Mouse (Mus musculus): ENCODE data around the gene Pla2g4a. TPM values are rescaled to one million over a fixed set of nuclear protein-coding genes. Genes with fewer than 3 reads are reported as not detected.
"Not testable (repeated sequence)": the region's sequence is repeated elsewhere in the genome, so short reads cannot be mapped to it uniquely, and the experiment has no call there.

Pla2g4a gene
- total and polyA plus RNA-seq, 3 experiments: 0.16 TPM; not detected in 2

DNA sequence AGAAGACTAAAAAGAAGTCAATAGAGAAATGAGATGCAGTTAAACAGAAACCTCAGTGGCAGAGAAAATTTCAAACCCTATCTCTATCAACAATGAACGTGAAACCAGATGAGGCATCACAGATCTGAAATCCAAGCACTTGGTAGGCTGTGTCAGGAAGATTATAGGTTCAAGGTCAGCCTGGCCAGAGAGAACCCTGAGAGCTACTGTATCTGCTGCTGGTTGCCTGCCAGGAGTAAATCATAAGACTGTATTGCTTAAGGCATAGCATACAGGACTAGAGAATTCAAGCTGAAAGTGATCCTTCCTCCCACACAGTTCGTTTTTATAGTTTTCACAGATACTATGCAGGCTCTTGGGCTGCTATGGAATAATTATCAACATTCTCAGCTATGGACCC, 17.5 kb downstream of the Pla2g4a start:
- Histone ChIP-seq H3K36me3 (replicated peaks) (no peaks in the 10 kb centered on the region), H3K4me1 (ENCODE audit: insufficient read depth, low read depth, low read length) (no peaks in the 10 kb centered on the region), H3K4me3 (ENCODE audit: low read depth, low read length) (no peak overlapping the region), H3K27me3 (ENCODE audit: insufficient read depth, low read length) (no peaks in the 10 kb centered on the region), H3K9me3 (replicated peaks) (peaks cover 11% of the 10 kb centered on the region)
- ATAC-seq (ENCODE audit: extremely low read depth, insufficient number of reproducible peaks, low FRiP score, poor library complexity, severe bottlenecking) (no peak), DNase-seq (ENCODE audit: low spot score) (no peak)
- no peak for TF ChIP-seq CTCF (IDR thresholded peaks at IDR 0.05; ENCODE audit: low read depth, low read length)
- TF ChIP-seq TAL1 (conservative IDR thresholded peaks at IDR 0.05; ENCODE audit: low read depth, low read length): no peak
- no peak for TF ChIP-seq GATA2 (IDR thresholded peaks at IDR 0.05; ENCODE audit: borderline replicate concordance, low read depth, low read length)
- TF ChIP-seq GATA1 (IDR thresholded peaks at IDR 0.05; ENCODE audit: borderline replicate concordance, low read length): no peak
- TF ChIP-seq POLR2AphosphoS5 (IDR thresholded peaks at IDR 0.05; ENCODE audit: insufficient replicate concordance, low read depth, low read length): no peak

DNA sequence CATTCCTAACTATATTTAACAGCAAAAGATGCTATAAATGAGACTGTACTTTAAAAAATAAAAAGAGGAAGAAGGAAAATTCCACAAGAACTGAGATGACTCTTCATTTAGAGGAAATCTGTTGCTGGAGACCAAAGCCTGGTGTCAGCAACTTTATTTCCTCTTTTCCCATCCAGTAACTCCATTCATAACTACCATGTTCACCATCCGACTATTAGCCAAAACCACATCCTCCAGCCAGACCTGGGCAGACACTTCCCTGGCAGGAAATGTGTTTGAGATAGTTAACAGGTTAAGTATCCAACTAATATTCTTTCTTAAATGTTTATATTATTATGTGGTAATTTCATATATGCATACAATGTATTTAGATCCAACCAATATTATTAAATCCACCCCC, 20.8 kb downstream of the Pla2g4a start:
- no peak overlapping the region for H3K4me3 ChIP-seq (ENCODE audit: low read depth, low read length)
- H3K36me3 ChIP-seq (replicated peaks): no peaks in the 10 kb centered on the region
- no peak for ATAC-seq (ENCODE audit: extremely low read depth, insufficient number of reproducible peaks, low FRiP score, poor library complexity, severe bottlenecking)
- H3K9me3 ChIP-seq (replicated peaks): peaks cover 13% of the 10 kb centered on the region
- TF ChIP-seq CTCF (IDR thresholded peaks at IDR 0.05; ENCODE audit: low read depth, low read length) (no peak), POLR2AphosphoS5 (IDR thresholded peaks at IDR 0.05; ENCODE audit: insufficient replicate concordance, low read depth, low read length) (no peak), GATA1 (IDR thresholded peaks at IDR 0.05; ENCODE audit: borderline replicate concordance, low read length) (no peak), TAL1 (conservative IDR thresholded peaks at IDR 0.05; ENCODE audit: low read depth, low read length) (no peak), GATA2 (IDR thresholded peaks at IDR 0.05; ENCODE audit: borderline replicate concordance, low read depth, low read length) (no peak)
- H3K4me1 ChIP-seq (ENCODE audit: insufficient read depth, low read depth, low read length): no peaks in the 10 kb centered on the region
- DNase-seq (ENCODE audit: low spot score): no peak
- H3K27me3 ChIP-seq (ENCODE audit: insufficient read depth, low read length): no peaks in the 10 kb centered on the region

DNA sequence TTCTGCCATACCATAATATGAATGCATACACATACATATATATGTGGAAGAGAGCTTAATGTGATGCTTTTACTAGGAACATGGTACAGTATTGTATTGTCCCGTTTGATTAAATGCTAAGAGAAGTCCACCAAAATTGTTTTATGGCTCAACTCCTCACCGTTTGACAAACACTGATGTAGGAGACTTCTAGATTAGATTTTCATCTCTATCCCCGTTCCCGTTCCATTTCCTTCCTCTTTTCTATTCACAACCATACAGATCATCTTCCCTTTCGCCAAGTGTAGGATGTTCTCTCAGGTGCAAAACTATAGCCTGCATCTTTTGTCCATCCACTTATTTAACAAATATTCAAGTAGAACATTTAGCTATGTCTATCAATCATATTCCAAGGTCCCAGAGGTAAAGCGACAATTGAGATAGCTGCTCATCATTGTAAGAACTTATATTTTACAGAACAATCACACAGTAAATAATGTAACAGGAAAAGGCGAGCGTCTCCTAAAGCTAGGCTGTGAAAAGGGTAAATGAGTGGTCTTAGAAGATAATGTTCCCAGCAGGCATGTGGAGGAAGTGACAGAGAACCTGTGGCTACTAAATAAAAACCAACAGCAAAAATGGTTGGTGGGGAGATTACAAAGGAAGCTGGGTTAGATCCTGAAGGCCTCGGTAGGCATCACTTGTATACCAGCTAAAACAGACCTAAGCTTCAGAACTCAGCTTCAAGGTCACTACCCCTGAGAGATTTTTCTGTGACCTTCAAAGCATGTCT, 21.6 kb downstream of the Pla2g4a start:
- ATAC-seq (ENCODE audit: extremely low read depth, insufficient number of reproducible peaks, low FRiP score, poor library complexity, severe bottlenecking) (no peak), DNase-seq (ENCODE audit: low spot score) (no peak)
- Histone ChIP-seq H3K4me1 (ENCODE audit: insufficient read depth, low read depth, low read length) (no peaks in the 10 kb centered on the region), H3K4me3 (ENCODE audit: low read depth, low read length) (no peak overlapping the region), H3K9me3 (replicated peaks) (peaks cover 12% of the 10 kb centered on the region), H3K36me3 (replicated peaks) (no peaks in the 10 kb centered on the region), H3K27me3 (ENCODE audit: insufficient read depth, low read length) (no peaks in the 10 kb centered on the region)
- no peak for TF ChIP-seq POLR2AphosphoS5 (IDR thresholded peaks at IDR 0.05; ENCODE audit: insufficient replicate concordance, low read depth, low read length)
- TF ChIP-seq GATA2 (IDR thresholded peaks at IDR 0.05; ENCODE audit: borderline replicate concordance, low read depth, low read length): no peak
- TF ChIP-seq CTCF (IDR thresholded peaks at IDR 0.05; ENCODE audit: low read depth, low read length): no peak
- TF ChIP-seq GATA1 (IDR thresholded peaks at IDR 0.05; ENCODE audit: borderline replicate concordance, low read length): no peak

DNA sequence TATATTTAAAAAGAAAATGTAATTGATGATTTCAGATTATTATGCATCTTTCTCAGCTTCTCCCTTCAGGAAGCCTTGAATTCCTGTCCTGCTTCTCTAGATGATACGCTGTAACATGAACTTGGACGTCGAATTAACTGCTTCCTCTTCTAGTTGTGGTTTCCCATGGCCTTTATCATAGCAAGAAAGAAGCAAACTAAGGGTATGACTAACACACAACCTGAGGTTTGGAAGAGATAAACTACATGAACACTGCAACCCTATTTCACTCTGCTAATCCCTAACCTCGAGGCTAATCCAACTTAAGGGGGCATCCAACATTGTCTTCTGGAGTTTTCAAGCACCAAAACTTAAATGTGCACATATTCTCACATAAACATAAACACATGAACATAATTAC, 23.3 kb downstream of the Pla2g4a start:
- no peak for DNase-seq (ENCODE audit: low spot score)

DNA sequence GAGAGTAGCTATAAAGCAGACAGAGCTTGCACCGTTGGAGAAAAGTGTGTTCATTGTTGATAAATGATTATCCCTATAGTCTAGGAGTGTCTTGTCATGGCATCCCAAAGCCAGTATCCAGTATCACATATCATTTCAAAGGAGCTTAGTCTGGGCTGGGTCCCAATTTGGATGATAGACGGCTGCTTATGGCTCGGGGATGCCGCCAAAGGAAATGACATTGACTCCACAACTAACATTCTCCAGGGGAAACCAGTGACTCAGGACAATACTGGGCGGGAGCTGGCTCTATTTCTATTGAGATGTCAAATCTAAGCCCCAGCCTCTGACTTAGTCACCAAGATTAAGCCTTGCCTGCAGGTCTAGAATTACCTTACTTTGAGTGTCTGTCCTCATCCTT, 31.9 kb downstream of the Pla2g4a start:
- DNase-seq (ENCODE audit: low spot score): no peak

More for the DNA sequence above, 23.3 kb downstream of the Pla2g4a start:
- H3K36me3 ChIP-seq (replicated peaks): no peaks in the 10 kb centered on the region
- H3K27me3 ChIP-seq (ENCODE audit: insufficient read depth, low read length): no peaks in the 10 kb centered on the region
- H3K4me1 ChIP-seq (ENCODE audit: insufficient read depth, low read depth, low read length): no peaks in the 10 kb centered on the region
- no peak overlapping the region for H3K4me3 ChIP-seq (ENCODE audit: low read depth, low read length)
- peaks cover 7% of the 10 kb centered on the region for H3K9me3 ChIP-seq (replicated peaks)
- ATAC-seq (ENCODE audit: extremely low read depth, insufficient number of reproducible peaks, low FRiP score, poor library complexity, severe bottlenecking): no peak
- no peak for TF ChIP-seq CTCF (IDR thresholded peaks at IDR 0.05; ENCODE audit: low read depth, low read length)
- no peak for TF ChIP-seq TAL1 (conservative IDR thresholded peaks at IDR 0.05; ENCODE audit: low read depth, low read length)
- no peak for TF ChIP-seq GATA2 (IDR thresholded peaks at IDR 0.05; ENCODE audit: borderline replicate concordance, low read depth, low read length)
- no peak for TF ChIP-seq POLR2AphosphoS5 (IDR thresholded peaks at IDR 0.05; ENCODE audit: insufficient replicate concordance, low read depth, low read length)
- no peak for TF ChIP-seq GATA1 (IDR thresholded peaks at IDR 0.05; ENCODE audit: borderline replicate concordance, low read length)

DNA sequence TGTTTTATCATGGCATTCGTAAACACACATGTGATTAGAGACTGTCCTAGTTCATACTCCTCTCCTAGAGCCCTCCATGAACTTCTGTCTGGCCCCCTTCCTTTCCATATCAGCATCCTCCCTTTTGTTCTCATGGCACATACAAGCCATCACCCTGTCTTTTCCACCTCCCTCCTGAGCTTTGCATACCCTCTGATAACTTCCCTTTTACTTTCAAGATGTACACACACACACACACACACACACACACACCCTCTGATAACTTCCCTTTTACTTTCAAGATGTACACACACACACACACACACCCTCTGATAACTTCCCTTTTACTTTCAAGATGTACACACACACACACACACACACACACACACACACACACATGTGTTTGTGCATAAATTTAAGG, 37.4 kb downstream of the Pla2g4a start:
- H3K4me1 ChIP-seq (ENCODE audit: insufficient read depth, low read depth, low read length); DNase-seq (ENCODE audit: low spot score); H3K4me3 ChIP-seq (ENCODE audit: low read depth, low read length); H3K27me3 ChIP-seq (ENCODE audit: insufficient read depth, low read length); H3K36me3 ChIP-seq (replicated peaks); ATAC-seq (ENCODE audit: extremely low read depth, insufficient number of reproducible peaks, low FRiP score, poor library complexity, severe bottlenecking): not testable (repeated sequence)
- H3K9me3 ChIP-seq (replicated peaks): peaks cover 21% of the 10 kb centered on the region

More for the DNA sequence above, 31.9 kb downstream of the Pla2g4a start:
- ATAC-seq (ENCODE audit: extremely low read depth, insufficient number of reproducible peaks, low FRiP score, poor library complexity, severe bottlenecking): no peak
- H3K27me3 ChIP-seq (ENCODE audit: insufficient read depth, low read length): no peaks in the 10 kb centered on the region
- H3K9me3 ChIP-seq (replicated peaks): peaks cover 4% of the 10 kb centered on the region; the same call in 1 of the 2 replicates
- no peaks in the 10 kb centered on the region for H3K36me3 ChIP-seq (replicated peaks)
- H3K4me1 ChIP-seq (ENCODE audit: insufficient read depth, low read depth, low read length): no peaks in the 10 kb centered on the region
- no peak for TF ChIP-seq GATA1 (IDR thresholded peaks at IDR 0.05; ENCODE audit: borderline replicate concordance, low read length)
- TF ChIP-seq CTCF (IDR thresholded peaks at IDR 0.05; ENCODE audit: low read depth, low read length): no peak
- no peak for TF ChIP-seq POLR2AphosphoS5 (IDR thresholded peaks at IDR 0.05; ENCODE audit: insufficient replicate concordance, low read depth, low read length)
- no peak for TF ChIP-seq GATA2 (IDR thresholded peaks at IDR 0.05; ENCODE audit: borderline replicate concordance, low read depth, low read length)
- no peak overlapping the region for H3K4me3 ChIP-seq (ENCODE audit: low read depth, low read length)

All from G1E (cell line).